Mouse (Mus musculus): ENCODE measurements around the gene Luc7l3.

DNA sequence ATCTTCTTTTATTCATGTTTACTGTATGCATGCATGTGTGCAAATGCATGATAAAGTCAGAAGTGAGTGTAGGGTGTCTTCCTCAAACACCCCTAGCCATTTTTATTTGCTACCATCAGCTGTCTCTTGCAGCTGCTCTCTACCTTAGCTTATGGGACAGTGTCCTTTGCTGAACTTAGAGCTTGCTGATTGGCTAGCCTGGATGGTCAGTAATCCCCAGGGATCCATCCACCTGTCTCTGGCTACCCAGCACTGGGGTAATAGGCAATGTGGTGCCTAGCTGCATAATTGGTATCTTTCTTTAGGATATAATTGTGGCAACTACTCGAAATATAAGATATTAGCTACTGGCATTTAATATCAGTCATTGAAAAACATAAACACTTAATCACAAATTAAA, 9.1 kb downstream of the Luc7l3 start:
- no peak for TF ChIP-seq CTCF (IDR thresholded peaks at IDR 0.05; ENCODE audit: borderline replicate concordance, control insufficient read depth, extremely low read depth, insufficient read depth, low read length, poor library complexity)
- no peak for TF ChIP-seq POLR2A (IDR thresholded peaks at IDR 0.05; ENCODE audit: control insufficient read depth, extremely low read depth, insufficient read depth, low read length, poor library complexity)
